Mouse (Mus musculus) neural tube, embryonic 14.5 days (tissue): ENCODE results near the gene Armh3. TPM values are rescaled to one million over a fixed set of nuclear protein-coding genes. Genes with fewer than 3 reads are reported as not detected.

Experiments
- ATAC-seq: fragments of 200-750 bp; cut with Nextera tagmentation; 2 replicates; pipeline ENCODE4 v1.8.0; 2017; ENCODE audit warnings: low read depth, mild to moderate bottlenecking, moderate TSS enrichment, moderate library complexity
- H3K27ac ChIP-seq: fragments of 300-500 bp; sonication (generic); 2 replicates; pipeline ENCODE4 v1.5.1; 2014; ENCODE audit warnings: low read depth, mild to moderate bottlenecking, control low read depth, low read length, moderate library complexity, mixed read lengths
- H3K27me3 ChIP-seq: fragments of 300-500 bp; sonication (generic); 2 replicates; pipeline ENCODE4 v1.6.1; 2014; ENCODE audit warnings: low read length; ENCODE audit not compliant: control insufficient read depth, insufficient read depth
- H3K36me3 ChIP-seq: fragments of 300-500 bp; sonication (generic); 2 replicates; pipeline ENCODE4 v1.6.1; 2014; ENCODE audit warnings: low read length, mixed read lengths; ENCODE audit not compliant: control insufficient read depth, insufficient read depth
- H3K4me1 ChIP-seq: fragments of 300-500 bp; sonication (generic); 2 replicates; pipeline ENCODE4 v1.6.1; 2014; ENCODE audit warnings: low read length; ENCODE audit not compliant: control insufficient read depth, insufficient read depth
- H3K4me2 ChIP-seq: fragments of 300-500 bp; sonication (generic); 2 replicates; pipeline ENCODE4 v1.6.1; 2014; ENCODE audit warnings: mild to moderate bottlenecking, low read depth, low read length, control low read depth
- H3K4me3 ChIP-seq: fragments of 300-500 bp; sonication (generic); 2 replicates; pipeline ENCODE4 v1.5.1; 2014; ENCODE audit warnings: low read depth, low read length, control low read depth, mixed read lengths
- H3K9ac ChIP-seq: fragments of 300-500 bp; sonication (generic); replicated peaks from 2 replicates; pipeline ENCODE4 v1.6.1; 2014; ENCODE audit warnings: low read depth, mild to moderate bottlenecking, control low read depth, low read length, mixed read lengths
- H3K9me3 ChIP-seq: fragments of 300-500 bp; sonication (generic); 2 replicates; pipeline ENCODE4 v1.6.1; 2016; ENCODE audit warnings: low read length; ENCODE audit not compliant: control insufficient read depth
- WGBS: fragments of 180-500 bp; shearing (Covaris S2); extraction: QIAGEN DNeasy Blood & Tissue Kit; methylation state at CpG from one replicate; pipeline ENCODE4 v1.1.7; 2014; 5-methylcytosine and 5-hydroxymethylcytosine counted together
- polyA plus RNA-seq: library from polyadenylated mRNA; unstranded; fragments of >200 nt; fragmentation: Nextera tagmentation; extraction: Ambion mirVana; gene quantifications from 2 replicates; pipeline ENCODE4 v1.2.1, GENCODE M21; 2014

The Armh3 gene
- polyA plus RNA-seq, 1 experiment from 2014 or later = 22.5 TPM

- Histone ChIP-seq H3K4me1 (peaks cover 26% of the 10 kb centered on the region), H3K9me3 (no peaks in the 10 kb centered on the region), H3K27me3 (peaks cover 2% of the 10 kb centered on the region; the same call in 1 of the 2 replicates), H3K4me2 (peak overlapping the region; percentile 68), H3K27ac (no peak overlapping the region), H3K4me3 (peak overlapping the region; percentile 100), H3K9ac (no peak overlapping the region), H3K36me3 (peaks cover 25% of the 10 kb centered on the region; the same call in 1 of the 2 replicates)
- WGBS = 65% methylated on average over 8 of the region's 8 CpGs
- ATAC-seq = no peak
Measured at GRCm38 (mm10) chr19:45781676-45782075, 216.6 kb downstream of the Armh3 start.

- H3K4me2 ChIP-seq = peak overlapping the region; percentile 68
- peaks cover 29% of the 10 kb centered on the region; the same call in 1 of the 2 replicates for H3K36me3 ChIP-seq
- H3K9me3 ChIP-seq = no peaks in the 10 kb centered on the region
- no peak overlapping the region for H3K4me3 ChIP-seq
- H3K27ac ChIP-seq = no peak overlapping the region
- 88% methylated on average over 13 of the region's 13 CpGs for WGBS
- H3K27me3 ChIP-seq = peaks cover 2% of the 10 kb centered on the region; the same call in 1 of the 2 replicates
- ATAC-seq = no peak
- peaks cover 26% of the 10 kb centered on the region for H3K4me1 ChIP-seq
- no peak overlapping the region for H3K9ac ChIP-seq
Measured at GRCm38 (mm10) chr19:45780350-45780915, 217.9 kb downstream of the Armh3 start.

GRCm38 (mm10) chr19:45775486-45775885, 222.8 kb downstream of the Armh3 start:
- H3K27me3 ChIP-seq = no peaks in the 10 kb centered on the region
- H3K9me3 ChIP-seq = no peaks in the 10 kb centered on the region
- no peak overlapping the region for H3K4me3 ChIP-seq
- 89% methylated on average over 2 of the region's 2 CpGs for WGBS
- H3K27ac ChIP-seq = no peak overlapping the region
- no peak overlapping the region for H3K9ac ChIP-seq
- ATAC-seq = no peak
- no peak overlapping the region for H3K4me2 ChIP-seq
- H3K36me3 ChIP-seq = peaks cover 72% of the 10 kb centered on the region
- H3K4me1 ChIP-seq = peaks cover 9% of the 10 kb centered on the region

GRCm38 (mm10) chr19:45771501-45771900, 226.8 kb downstream of the Armh3 start:
- H3K9ac ChIP-seq = no peak overlapping the region
- H3K9me3 ChIP-seq = no peaks in the 10 kb centered on the region
- 91% methylated on average over 5 of the region's 5 CpGs for WGBS
- H3K27ac ChIP-seq = no peak overlapping the region
- ATAC-seq = no peak
- H3K4me3 ChIP-seq = no peak overlapping the region
- peaks cover 83% of the 10 kb centered on the region for H3K36me3 ChIP-seq
- H3K27me3 ChIP-seq = no peaks in the 10 kb centered on the region
- no peaks in the 10 kb centered on the region for H3K4me1 ChIP-seq
- H3K4me2 ChIP-seq = no peak overlapping the region

Other genes with a start within 250 kb of the Armh3 start
- gene Npm3, start 248.9 kb downstream of the Armh3 start, polyA plus RNA-seq = 5.9 and 6.1 TPM in 2 replicates
- 106 and 108 TPM in 2 replicates for gene Mgea5, start 214.7 kb downstream of the Armh3 start, polyA plus RNA-seq
- gene Kcnip2, start 182.4 kb downstream of the Armh3 start, polyA plus RNA-seq = 17.2 and 20.4 TPM in 2 replicates
- gene Hps6, start 5.0 kb upstream of the Armh3 start, polyA plus RNA-seq = 1.4 and 2.4 TPM in 2 replicates
- gene Pprc1, start 46.4 kb upstream of the Armh3 start, polyA plus RNA-seq = 21.7 and 29.3 TPM in 2 replicates
- gene Ldb1, start 46.7 kb upstream of the Armh3 start, polyA plus RNA-seq = 93.1 and 98.6 TPM in 2 replicates
- 61.4 and 61.7 TPM in 2 replicates for gene Nolc1, start 77.4 kb upstream of the Armh3 start, polyA plus RNA-seq
- gene Elovl3, start 133.4 kb upstream of the Armh3 start, polyA plus RNA-seq = not detected in 2 replicates
- not detected in 2 replicates for gene Pitx3, start 149.8 kb upstream of the Armh3 start, polyA plus RNA-seq
- 70.1 and 79.4 TPM in 2 replicates for gene Gbf1, start 154.0 kb upstream of the Armh3 start, polyA plus RNA-seq